Mouse (Mus musculus) liver, embryonic 12.5 days (tissue): ENCODE measurements around the gene Pank3. TPM values are rescaled to one million over a fixed set of nuclear protein-coding genes. Genes with fewer than 3 reads are reported as not detected.
A peak's percentile ranks its signal among the peaks of the same experiment; 100 is the strongest.

ENCODE experiments used
- ATAC-seq: fragments of 200-750 bp; cut with Nextera tagmentation; 2 replicates; pipeline ENCODE4 v1.8.0; 2017; ENCODE audit warnings: moderate number of reproducible peaks, mild to moderate bottlenecking, moderate library complexity
- H3K27ac ChIP-seq: fragments of 300-500 bp; sonication (generic); 2 replicates; pipeline ENCODE4 v1.5.1; 2016; ENCODE audit warnings: mild to moderate bottlenecking
- H3K27me3 ChIP-seq: fragments of 300-500 bp; sonication (generic); replicated peaks from 2 replicates; pipeline ENCODE4 v1.6.1; 2016; ENCODE audit warnings: mild to moderate bottlenecking, moderate library complexity
- H3K36me3 ChIP-seq: fragments of 300-500 bp; sonication (generic); 2 replicates; pipeline ENCODE4 v1.6.1; 2016; ENCODE audit warnings: mild to moderate bottlenecking, moderate library complexity
- H3K4me1 ChIP-seq: fragments of 300-500 bp; sonication (generic); 2 replicates; pipeline ENCODE4 v1.6.1; 2016
- H3K4me2 ChIP-seq: fragments of 300-500 bp; sonication (generic); 2 replicates; pipeline ENCODE4 v1.6.1; 2016; ENCODE audit warnings: mild to moderate bottlenecking, moderate library complexity
- H3K4me3 ChIP-seq: fragments of 300-500 bp; sonication (generic); 2 replicates; pipeline ENCODE4 v1.5.1; 2016; ENCODE audit warnings: mild to moderate bottlenecking, moderate library complexity
- H3K9ac ChIP-seq: fragments of 300-500 bp; sonication (generic); 2 replicates; pipeline ENCODE4 v1.6.1; 2016; ENCODE audit warnings: mild to moderate bottlenecking, moderate library complexity
- H3K9me3 ChIP-seq: fragments of 300-500 bp; sonication (generic); replicated peaks from 2 replicates; pipeline ENCODE4 v1.6.1; 2016; ENCODE audit warnings: mild to moderate bottlenecking, moderate library complexity
- WGBS: fragments of 180-500 bp; shearing (Covaris S2); methylation state at CpG from one replicate; pipeline ENCODE4 v1.1.7; 2016; ENCODE audit not compliant: insufficient replicate concordance; 5-methylcytosine and 5-hydroxymethylcytosine counted together
- polyA plus RNA-seq: library from polyadenylated mRNA; unstranded; fragments of >200 nt; fragmentation: Nextera tagmentation; extraction: Ambion mirVana; gene quantifications from 2 replicates; pipeline ENCODE4 v1.2.1, GENCODE M21; 2016

Pank3 gene
- polyA plus RNA-seq, result 7.6 and 8.2 TPM in 2 replicates

GRCm38 (mm10) chr11:35769188-35769745, at the start of gene Pank3:
TSS of gene Pank3 (plus strand) at chr11:35769484.
- peak; percentile 98 for ATAC-seq
- peaks cover 7% of the 10 kb centered on the region; the same call in 1 of the 2 replicates for H3K36me3 ChIP-seq
- H3K9ac ChIP-seq, result peak within 1 kb of the TSS; percentile 84
- H3K4me1 ChIP-seq, result peaks cover 33% of the 10 kb centered on the region
- peak within 1 kb of the TSS; percentile 91 for H3K27ac ChIP-seq
- under 1% methylated on average over 50 of the region's 50 CpGs for WGBS
- 0 out of 2 replicates have a peak, but pooled peaks cover 4% of the 10 kb centered on the region for H3K27me3 ChIP-seq
- H3K4me2 ChIP-seq, result peak within 1 kb of the TSS; percentile 90
- H3K9me3 ChIP-seq, result no peaks in the 10 kb centered on the region
- H3K4me3 ChIP-seq, result peak within 1 kb of the TSS; percentile 82

- H3K4me1 ChIP-seq, result no peaks in the 10 kb centered on the region
- H3K36me3 ChIP-seq, result no peaks in the 10 kb centered on the region
- no peak overlapping the region for H3K4me3 ChIP-seq
- H3K9me3 ChIP-seq, result no peaks in the 10 kb centered on the region
- no peak for ATAC-seq
- H3K4me2 ChIP-seq, result no peak overlapping the region
- H3K27me3 ChIP-seq, result no peaks in the 10 kb centered on the region
- WGBS, result 66% methylated on average over 5 of the region's 5 CpGs
- H3K27ac ChIP-seq, result no peak overlapping the region
- H3K9ac ChIP-seq, result no peak overlapping the region
These were observed 45.4 kb upstream of the Pank3 start for GRCm38 (mm10) chr11:35723876-35724275.

- no peak overlapping the region for H3K27ac ChIP-seq
- no peak overlapping the region for H3K4me2 ChIP-seq
- H3K4me3 ChIP-seq, result no peak overlapping the region
- no peaks in the 10 kb centered on the region for H3K9me3 ChIP-seq
- no peak overlapping the region for H3K9ac ChIP-seq
- no peaks in the 10 kb centered on the region for H3K36me3 ChIP-seq
- 62% methylated on average over 8 of the region's 8 CpGs for WGBS
- ATAC-seq, result no peak
- H3K27me3 ChIP-seq, result no peaks in the 10 kb centered on the region
- H3K4me1 ChIP-seq, result no peaks in the 10 kb centered on the region
These were observed 42.9 kb upstream of the Pank3 start for GRCm38 (mm10) chr11:35726341-35726846.

- Histone ChIP-seq H3K27me3 (no peaks in the 10 kb centered on the region), H3K9me3 (no peaks in the 10 kb centered on the region), H3K4me1 (no peaks in the 10 kb centered on the region), H3K9ac (no peak overlapping the region), H3K4me2 (no peak overlapping the region), H3K36me3 (no peaks in the 10 kb centered on the region), H3K4me3 (no peak overlapping the region), H3K27ac (no peak overlapping the region)
- ATAC-seq, result no peak
- WGBS, result 57% methylated on average over 1 of the region's 1 CpGs
These were observed 41.1 kb upstream of the Pank3 start for GRCm38 (mm10) chr11:35728200-35728599.

GRCm38 (mm10) chr11:35729186-35729585, 40.1 kb upstream of the Pank3 start:
- Histone ChIP-seq H3K9me3 (no peaks in the 10 kb centered on the region), H3K27me3 (no peaks in the 10 kb centered on the region), H3K36me3 (no peaks in the 10 kb centered on the region), H3K9ac (no peak overlapping the region), H3K4me2 (no peak overlapping the region), H3K27ac (no peak overlapping the region), H3K4me1 (no peaks in the 10 kb centered on the region), H3K4me3 (no peak overlapping the region)
- 46% methylated on average over 5 of the region's 5 CpGs for WGBS
- ATAC-seq, result no peak

- Histone ChIP-seq H3K27ac (no peak overlapping the region), H3K36me3 (no peaks in the 10 kb centered on the region), H3K4me1 (no peaks in the 10 kb centered on the region), H3K9ac (no peak overlapping the region), H3K4me2 (no peak overlapping the region), H3K9me3 (no peaks in the 10 kb centered on the region), H3K4me3 (no peak overlapping the region), H3K27me3 (no peaks in the 10 kb centered on the region)
- ATAC-seq, result no peak
- 41% methylated on average over 1 of the region's 1 CpGs for WGBS
These were observed 36.9 kb upstream of the Pank3 start for GRCm38 (mm10) chr11:35732366-35732765.

GRCm38 (mm10) chr11:35736817-35737216, 32.5 kb upstream of the Pank3 start:
- H3K36me3 ChIP-seq, result no peaks in the 10 kb centered on the region
- H3K27me3 ChIP-seq, result no peaks in the 10 kb centered on the region
- H3K4me3 ChIP-seq, result no peak overlapping the region
- no peaks in the 10 kb centered on the region for H3K9me3 ChIP-seq
- no peak overlapping the region for H3K27ac ChIP-seq
- WGBS, result 49% methylated on average over 2 of the region's 2 CpGs
- H3K9ac ChIP-seq, result no peak overlapping the region
- no peaks in the 10 kb centered on the region for H3K4me1 ChIP-seq
- no peak overlapping the region for H3K4me2 ChIP-seq
- ATAC-seq, result no peak

GRCm38 (mm10) chr11:35737262-35737661, 32.0 kb upstream of the Pank3 start:
- Histone ChIP-seq H3K27ac (no peak overlapping the region), H3K27me3 (no peaks in the 10 kb centered on the region), H3K9ac (no peak overlapping the region), H3K4me1 (no peaks in the 10 kb centered on the region), H3K4me3 (no peak overlapping the region), H3K36me3 (no peaks in the 10 kb centered on the region), H3K4me2 (no peak overlapping the region), H3K9me3 (no peaks in the 10 kb centered on the region)
- WGBS, result 76% methylated on average over 2 of the region's 2 CpGs
- ATAC-seq, result no peak

GRCm38 (mm10) chr11:35738102-35738501, 31.2 kb upstream of the Pank3 start:
- H3K9me3 ChIP-seq, result no peaks in the 10 kb centered on the region
- no peaks in the 10 kb centered on the region for H3K36me3 ChIP-seq
- H3K4me3 ChIP-seq, result no peak overlapping the region
- no peak overlapping the region for H3K4me2 ChIP-seq
- ATAC-seq, result no peak
- no peak overlapping the region for H3K9ac ChIP-seq
- WGBS, result 62% methylated on average over 3 of the region's 3 CpGs
- no peaks in the 10 kb centered on the region for H3K4me1 ChIP-seq
- H3K27ac ChIP-seq, result no peak overlapping the region
- no peaks in the 10 kb centered on the region for H3K27me3 ChIP-seq

- H3K4me3 ChIP-seq, result no peak overlapping the region
These were observed 25.7 kb upstream of the Pank3 start for GRCm38 (mm10) chr11:35743586-35743985.

GRCm38 (mm10) chr11:35744571-35744970, 24.7 kb upstream of the Pank3 start:
- 69% methylated on average over 6 of the region's 6 CpGs for WGBS
- no peak overlapping the region for H3K9ac ChIP-seq
- no peaks in the 10 kb centered on the region for H3K27me3 ChIP-seq
- no peaks in the 10 kb centered on the region for H3K9me3 ChIP-seq
- no peak for ATAC-seq
- no peak overlapping the region for H3K4me2 ChIP-seq
- no peaks in the 10 kb centered on the region for H3K36me3 ChIP-seq
- H3K27ac ChIP-seq, result no peak overlapping the region
- H3K4me3 ChIP-seq, result no peak overlapping the region
- H3K4me1 ChIP-seq, result no peaks in the 10 kb centered on the region

More at GRCm38 (mm10) chr11:35743586-35743985, 25.7 kb upstream of the Pank3 start:
- Histone ChIP-seq H3K27ac (no peak overlapping the region), H3K36me3 (no peaks in the 10 kb centered on the region), H3K4me1 (no peaks in the 10 kb centered on the region), H3K9ac (no peak overlapping the region), H3K27me3 (no peaks in the 10 kb centered on the region), H3K9me3 (no peaks in the 10 kb centered on the region), H3K4me2 (no peak overlapping the region)
- no peak for ATAC-seq
- WGBS, result 79% methylated on average over 6 of the region's 6 CpGs

GRCm38 (mm10) chr11:35750578-35750977, 18.7 kb upstream of the Pank3 start:
- WGBS, result 66% methylated on average over 8 of the region's 8 CpGs
- no peak overlapping the region for H3K9ac ChIP-seq
- no peaks in the 10 kb centered on the region for H3K9me3 ChIP-seq
- no peak for ATAC-seq
- H3K4me3 ChIP-seq, result no peak overlapping the region
- no peak overlapping the region for H3K27ac ChIP-seq
- H3K27me3 ChIP-seq, result no peaks in the 10 kb centered on the region
- no peak overlapping the region for H3K4me2 ChIP-seq
- H3K4me1 ChIP-seq, result no peaks in the 10 kb centered on the region
- no peaks in the 10 kb centered on the region for H3K36me3 ChIP-seq
